Mouse (Mus musculus) heart, adult 8-10 months (tissue): ENCODE results near the gene Pink1. TPM values are rescaled to one million over a fixed set of nuclear protein-coding genes. Genes with fewer than 3 reads are reported as not detected.
"Not testable (repeated sequence)": the region's sequence is repeated elsewhere in the genome, so short reads cannot be mapped to it uniquely, and the experiment has no call there.

Source experiments
- DNase-seq: peaks from one replicate; pipeline ENCODE4 v3.0.0; 2022; ENCODE audit warnings: low spot score
- total RNA-seq, 4 experiments: library from RNA; stranded (reverse); gene quantifications; 2 replicates each; pipeline ENCODE4 v1.2.4; 2022

Gene Pink1
- total RNA-seq, 4 experiments from 2014 or later: 791 to 970 (median 864) TPM

DNA sequence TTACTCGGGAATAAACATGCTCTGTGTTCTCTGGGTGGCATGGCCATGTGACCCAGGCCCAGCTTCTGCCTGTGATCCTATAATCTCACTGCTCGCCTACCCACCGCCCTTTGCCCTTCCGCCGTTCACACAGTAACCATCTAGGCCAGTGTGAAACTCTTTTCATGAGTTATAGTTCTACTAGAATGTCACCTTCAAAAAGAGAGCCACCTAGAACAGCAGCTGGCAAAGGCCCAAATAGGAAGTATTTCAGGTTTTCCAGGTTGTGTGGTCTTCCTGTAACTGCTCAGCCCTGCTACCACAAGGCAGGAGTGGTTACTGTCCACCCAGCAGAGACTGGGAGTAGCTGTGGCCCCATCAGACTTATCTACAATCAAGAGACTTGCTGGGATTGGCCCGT is 16.7 kb upstream of the Pink1 start:
- no peak for DNase-seq

DNA sequence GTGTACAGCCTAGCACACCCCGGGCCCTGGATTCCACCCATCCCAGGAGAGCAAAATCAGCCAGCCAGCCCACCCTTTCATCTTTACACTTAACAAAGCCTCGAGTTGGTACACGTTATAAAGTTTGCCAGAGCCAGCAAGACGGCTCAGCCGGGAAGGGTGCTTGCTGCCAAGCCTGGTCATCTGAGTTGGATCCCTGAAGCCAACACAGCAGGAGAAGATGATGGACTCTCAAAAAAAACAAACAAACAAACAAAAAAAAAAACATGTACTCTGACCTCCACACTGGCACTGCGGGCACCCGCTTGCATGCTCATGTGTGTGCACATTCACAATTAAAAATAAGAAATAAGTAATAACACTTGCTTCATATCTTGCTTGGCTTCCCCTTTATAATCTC is 15.9 kb upstream of the Pink1 start:
- DNase-seq: no peak

DNA sequence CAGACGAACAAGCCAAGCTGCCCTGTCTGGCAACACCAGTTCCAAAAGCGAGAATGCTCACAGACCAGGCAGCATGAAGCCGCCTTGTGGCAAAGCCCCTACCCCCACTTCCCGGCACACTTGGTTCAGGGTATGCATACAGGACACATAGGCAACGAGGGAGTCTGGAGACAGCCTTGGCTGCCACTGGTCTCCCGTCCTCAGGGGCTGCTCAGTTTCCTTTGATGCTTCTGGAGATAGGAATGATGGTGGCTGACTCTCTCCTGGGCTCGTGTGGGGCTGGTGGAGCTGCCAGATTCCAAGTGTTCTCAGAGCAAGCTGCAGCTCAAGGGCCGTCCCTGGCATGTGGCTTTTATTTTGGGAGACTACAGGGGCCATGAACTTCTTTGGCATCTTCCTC is 15.3 kb upstream of the Pink1 start:
- DNase-seq: no peak

DNA sequence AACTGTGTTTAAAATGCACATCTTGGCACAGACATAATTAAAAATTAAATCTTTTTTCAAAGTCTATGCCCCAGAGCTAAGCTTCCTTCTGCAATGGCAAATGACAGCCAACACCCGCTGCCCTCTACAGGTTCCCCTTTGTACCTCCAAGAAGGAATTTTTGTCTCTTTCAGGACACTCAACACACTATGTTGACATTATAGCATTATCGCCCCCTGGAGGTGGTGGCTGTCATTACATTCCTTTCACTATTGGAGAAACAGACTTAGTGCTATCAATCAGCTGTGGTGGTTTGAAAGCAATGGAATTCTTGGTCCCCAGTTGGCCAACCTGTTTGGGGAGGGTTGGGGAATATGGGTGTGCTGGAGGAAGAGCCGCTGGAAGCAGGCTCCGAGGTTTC is 13.9 kb upstream of the Pink1 start:
- DNase-seq: no peak

DNA sequence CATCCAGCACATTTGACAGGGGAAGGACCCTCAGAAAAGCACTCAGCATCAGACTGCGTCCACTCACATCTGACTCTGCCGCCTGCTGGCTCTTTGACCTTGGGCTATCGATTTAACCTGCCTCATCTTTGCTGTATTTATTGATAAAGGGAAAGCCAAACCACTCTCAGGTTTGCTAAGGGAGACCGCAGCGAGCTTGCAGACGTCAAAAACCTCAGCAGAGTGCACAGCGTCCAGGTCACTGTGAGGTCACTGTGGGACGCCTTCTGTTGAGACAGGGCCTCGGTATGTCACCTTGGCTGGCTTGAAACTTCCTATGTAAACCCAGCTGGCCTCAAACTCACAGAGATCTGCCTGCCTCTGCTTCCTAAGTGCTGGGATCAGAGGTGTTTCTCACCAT is 11.2 kb upstream of the Pink1 start:
- DNase-seq: no peak

DNA sequence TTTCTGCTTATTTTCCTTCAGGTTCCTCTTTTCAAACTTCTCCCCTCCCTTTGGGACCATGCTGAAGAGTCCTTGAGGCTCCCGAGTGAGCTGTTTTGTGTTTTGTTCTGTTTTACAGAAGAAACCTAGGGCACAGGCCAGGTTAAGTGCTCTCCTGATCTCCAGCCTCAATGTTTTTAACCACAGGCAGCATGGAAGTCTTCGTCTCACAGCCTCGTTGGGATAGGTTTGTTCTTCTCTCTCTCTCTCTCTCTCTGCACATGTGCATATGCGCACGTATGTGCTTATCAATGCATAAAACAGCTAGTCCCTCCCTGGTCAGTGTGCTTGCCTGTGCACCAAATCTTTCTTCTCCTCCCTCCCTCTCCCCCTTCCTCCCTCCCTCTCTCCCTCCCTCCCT is 10.8 kb upstream of the Pink1 start:
- DNase-seq: no peak

DNA sequence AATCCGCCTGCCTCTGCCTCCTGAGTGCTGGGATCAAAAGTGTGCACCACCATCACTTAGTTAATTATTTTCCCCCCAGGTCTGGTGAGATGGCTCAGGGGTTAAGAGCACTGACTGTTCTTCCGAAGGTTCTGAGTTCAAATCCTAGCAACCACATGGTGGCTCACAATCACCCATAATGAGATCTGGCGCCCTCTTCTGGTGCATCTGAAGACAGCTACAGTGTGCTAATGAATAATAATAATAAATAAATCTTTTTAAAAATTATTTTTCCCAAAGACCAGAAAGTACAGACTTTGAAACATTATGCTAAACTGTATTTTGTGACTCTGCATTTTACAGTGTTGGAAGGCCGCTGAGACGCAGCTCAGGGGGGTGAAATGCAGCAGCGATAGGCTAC is 9.5 kb upstream of the Pink1 start:
- no peak for DNase-seq

DNA sequence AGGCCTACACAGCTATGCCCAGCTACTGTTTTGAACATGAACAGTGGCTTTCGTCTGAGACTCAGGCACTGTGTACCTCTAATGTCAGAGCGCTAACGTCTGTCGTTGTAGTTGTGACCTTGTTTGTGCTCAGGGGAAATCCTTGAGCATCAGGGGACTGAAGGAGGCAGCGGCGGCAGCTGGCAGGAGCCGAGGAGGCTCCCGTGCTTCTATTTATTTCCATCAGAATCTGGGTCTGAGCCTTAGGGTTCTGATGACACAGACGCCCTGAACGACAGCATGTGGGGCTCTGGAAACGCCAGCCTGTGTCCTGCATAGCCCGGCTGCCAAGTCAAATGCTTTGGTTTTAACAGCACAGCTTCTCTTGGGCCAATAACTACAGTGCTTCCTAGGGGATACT is 8.9 kb upstream of the Pink1 start:
- DNase-seq: no peak

DNA sequence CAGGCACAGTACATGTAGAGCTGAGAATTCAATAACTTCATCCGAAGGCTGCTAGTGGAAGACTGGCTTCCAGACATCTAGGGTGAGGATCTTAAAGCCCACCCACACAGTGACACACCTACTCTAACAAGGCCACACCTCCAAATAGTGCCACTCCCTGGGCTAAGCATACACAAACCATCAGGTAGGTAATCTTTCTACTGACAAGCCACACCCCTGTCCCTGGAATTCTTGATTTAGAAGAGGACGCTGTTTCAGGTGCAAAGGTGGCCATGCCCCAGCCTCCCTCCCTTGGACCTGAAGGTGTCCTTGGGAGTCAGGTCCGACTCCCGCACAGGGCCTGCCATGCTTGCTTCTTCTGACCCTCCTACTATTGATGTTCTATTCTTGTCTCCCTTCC is 7.0 kb upstream of the Pink1 start:
- DNase-seq: no peak

DNA sequence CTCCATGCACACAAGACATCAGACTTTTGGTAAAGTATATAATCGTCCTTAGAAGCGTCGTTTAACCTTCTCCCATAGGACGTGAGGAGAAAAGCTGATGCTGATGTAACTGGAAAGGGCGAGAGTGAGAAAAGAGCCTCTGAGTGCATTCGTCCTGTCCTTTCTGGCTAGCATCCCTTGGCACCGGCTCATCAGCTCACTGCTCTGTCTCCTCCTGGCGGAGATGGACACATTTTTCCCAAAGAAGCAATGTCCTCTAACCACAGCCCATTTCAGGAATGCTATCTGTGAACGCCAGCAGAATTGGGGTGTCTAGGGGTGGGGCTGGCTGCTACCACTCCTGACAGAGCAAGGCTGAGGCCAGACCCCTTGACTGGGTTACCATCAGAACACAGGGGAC is 5.5 kb upstream of the Pink1 start:
- no peak for DNase-seq

DNA sequence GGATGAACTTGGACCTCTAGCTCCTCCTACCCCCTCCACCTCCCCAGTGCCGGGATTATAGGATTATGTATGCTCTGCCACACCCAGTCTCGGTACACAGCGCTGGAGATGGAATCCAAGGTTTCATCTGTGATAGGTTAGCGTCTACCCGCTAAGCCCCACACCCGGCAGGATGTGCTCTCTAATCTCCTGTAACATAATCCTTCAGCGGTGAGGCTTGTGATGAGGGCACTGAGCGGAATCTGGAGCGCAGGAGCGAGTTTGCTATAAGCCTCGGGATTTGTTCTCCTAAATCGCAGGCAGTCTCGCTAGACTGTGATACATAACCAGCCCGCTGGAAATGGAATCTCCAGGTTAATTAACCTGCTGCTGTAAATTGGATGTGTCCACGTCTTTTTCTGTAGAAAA is 4.2 kb upstream of the Pink1 start:
- DNase-seq: no peak

DNA sequence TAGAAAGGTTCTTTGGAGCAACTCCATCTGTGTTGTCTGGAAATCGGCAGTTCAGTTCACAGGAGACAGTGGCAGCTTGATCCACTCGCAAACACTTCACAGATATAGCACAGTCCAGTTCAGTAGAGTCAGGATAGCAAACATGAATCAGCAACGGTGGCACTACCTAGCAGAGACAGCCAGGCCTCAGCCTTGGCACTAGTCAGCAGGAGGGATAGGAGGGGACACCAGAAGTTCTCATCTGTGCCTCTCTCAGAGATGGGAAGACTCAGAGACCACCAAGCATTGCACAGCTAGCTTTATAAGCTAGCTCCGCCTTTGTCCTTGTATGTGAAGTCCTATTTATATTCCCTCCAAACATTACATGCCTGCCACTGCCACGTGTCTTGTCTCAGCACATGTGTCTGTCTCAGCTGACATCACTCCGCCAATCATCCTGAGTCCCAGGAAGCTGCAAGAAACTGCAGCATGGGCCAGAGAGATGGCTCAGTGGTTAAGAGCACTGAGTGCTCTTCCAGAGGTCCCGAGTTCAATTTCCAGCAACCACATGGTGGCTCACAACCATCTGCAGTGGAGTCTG is 1.9 kb upstream of the Pink1 start:
- DNase-seq: no peak

DNA sequence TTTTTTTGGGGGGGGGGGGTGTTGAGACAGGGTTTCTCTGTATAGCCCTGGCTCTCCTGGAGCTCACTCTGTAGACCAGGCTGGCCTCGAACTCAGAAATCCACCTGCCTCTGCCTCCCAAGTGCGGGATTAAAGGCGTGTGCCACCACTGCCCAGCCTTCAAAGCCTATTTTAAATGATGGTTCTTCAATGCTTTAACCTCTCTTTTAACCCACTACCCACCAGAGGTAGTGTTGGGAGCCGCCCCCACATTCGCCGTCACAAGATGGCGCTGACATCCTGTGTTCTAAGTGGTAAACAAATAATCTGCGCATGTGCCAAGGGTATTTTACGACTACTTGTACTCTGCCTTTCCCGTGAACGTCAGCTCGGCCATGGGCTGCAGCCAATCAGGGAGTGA is 1.0 kb upstream of the Pink1 start:
- DNase-seq: not testable (repeated sequence)

DNA sequence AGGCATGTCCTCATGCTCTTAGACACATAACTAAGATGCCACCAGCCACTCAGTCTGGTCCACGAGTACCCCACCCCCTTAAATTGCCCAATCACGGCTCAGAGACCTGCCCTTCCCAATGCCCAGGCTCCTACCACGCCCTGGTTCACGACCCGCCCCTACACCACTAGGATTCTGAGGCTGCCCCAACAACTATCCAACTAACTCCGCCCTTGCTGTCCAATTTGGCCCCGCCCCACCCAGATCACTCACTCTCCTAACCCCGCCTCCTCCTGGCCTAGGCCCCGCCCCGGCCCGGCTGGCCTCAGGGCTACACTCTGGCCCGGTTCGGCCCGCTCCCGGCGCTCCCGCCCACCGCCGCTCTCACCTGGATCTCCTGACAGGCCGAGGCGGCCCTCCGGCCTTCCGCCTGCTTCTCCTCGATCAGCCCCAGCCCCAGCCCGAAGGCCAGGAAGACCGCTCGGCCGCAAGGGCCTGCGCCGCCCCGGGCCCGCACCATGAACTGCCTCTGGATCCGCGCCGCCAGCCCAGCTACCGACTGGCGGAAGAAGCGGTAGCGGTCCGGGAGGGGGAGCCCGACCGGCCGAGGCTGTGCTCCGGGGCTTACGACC is 536 bp downstream of the Pink1 start:
- DNase-seq: peak; percentile 98

DNA sequence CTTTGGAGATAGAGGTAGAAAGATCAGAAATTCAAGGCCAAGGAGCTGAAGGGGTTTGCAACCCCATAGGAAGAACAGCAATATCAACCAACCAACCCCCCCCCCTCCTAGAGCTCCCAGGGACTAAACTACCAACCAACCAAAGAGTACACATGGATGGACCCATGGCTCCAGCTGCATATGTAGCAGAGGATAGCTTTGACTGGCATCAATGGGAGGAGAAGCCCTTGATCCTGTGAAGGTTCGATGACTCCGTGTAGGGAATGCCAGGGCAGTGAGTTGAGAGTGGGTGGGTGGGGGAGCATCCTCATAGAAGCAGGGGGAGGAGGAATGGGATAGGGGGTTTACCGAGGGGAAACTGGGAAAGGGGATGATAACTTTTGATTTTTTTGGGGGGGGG is 1.7 kb downstream of the Pink1 start:
- no peak for DNase-seq

DNA sequence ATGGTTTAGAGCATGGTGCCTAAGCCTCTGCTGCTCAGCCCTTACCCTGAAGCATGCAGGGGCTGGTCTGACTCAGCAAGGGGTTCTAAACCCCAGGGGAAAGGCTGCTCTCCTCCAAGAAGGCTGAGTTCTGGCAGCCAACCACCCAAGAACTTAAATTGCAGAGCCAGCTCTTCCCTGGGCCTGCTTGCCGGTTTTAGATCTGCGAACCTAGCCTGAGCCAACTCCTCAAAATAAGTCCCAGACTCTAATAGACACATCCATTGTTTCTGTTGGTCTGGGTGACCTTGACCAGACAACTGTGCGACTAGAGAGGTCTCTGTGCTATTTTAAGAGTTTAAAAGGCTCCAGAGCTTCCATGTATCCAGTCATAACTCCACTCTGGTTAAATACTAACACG is 2.4 kb downstream of the Pink1 start:
- no peak for DNase-seq

DNA sequence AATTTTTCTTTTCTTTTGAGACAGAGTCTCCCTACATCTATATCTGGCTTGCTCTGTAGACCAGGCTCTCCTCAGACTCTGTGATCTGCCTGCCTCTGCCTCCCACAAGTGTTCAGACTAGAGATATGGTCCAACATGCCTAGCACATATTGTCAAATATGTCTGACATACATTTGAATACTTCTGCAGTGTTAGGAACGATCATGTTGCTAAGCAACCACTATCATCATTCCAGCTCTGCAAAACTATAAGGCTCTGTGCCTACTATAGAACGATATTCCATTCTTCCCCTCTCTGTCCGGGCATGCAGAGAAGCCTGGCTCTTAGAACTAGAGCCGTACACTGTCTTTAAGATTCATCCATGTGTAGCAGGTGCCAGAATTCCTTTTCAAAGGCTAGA is 3.4 kb downstream of the Pink1 start:
- no peak for DNase-seq

DNA sequence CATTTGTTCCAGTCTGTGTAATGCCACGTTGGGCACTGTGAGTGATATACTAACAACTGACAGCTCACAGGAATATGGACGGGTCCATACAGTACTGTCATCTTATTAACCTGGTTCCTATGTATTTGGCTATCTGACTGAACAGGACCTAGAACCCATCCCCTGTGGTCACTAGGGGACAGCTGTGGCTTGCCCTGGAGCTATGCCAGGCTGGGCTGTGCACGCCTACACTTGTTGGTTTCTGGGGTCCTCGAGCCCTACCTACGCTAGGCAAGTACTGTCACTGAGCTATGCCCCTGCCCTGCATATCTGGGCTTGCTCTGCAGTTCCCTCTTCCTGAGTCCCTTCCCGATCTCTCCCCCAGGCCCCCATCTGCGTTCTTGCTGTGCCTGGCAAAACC is 4.6 kb downstream of the Pink1 start:
- no peak for DNase-seq

DNA sequence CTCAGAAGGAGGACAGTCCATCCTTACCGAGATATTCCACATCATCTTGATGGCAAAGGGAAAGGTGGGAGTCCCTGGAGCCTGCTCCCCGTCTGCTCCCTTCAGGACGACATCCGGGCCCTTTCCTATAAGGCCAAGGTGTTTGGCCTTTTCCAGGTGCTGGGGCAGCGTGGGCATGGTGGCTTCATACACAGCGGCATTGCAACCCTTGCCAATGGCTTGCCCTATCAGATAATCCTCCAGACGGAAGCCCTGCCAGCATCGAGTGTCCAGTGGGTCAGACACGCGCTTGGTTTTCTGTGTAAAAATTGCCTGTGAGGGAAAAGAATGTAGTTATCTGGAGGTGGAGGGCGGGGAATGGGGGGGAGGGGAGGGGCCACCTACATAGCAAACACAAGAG is 5.4 kb downstream of the Pink1 start:
- DNase-seq: no peak

DNA sequence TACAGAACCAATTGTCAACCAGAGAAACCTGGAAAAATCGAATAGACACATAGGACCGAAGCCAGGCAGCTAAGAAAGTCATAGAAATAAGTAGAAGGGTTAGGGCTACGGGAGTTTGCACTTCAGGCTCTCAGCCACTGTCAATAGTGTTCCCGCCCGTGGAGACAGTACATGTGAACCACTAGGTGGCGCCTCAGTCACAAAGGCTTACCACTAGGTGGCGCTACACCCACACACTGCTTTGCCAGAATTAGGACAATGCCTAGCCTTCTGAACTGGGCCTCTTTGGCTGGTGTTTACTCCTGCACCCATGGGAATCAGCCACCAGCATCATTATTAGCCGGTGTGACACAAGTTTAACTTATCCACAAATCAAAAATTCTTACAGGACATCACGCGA is 6.6 kb downstream of the Pink1 start:
- DNase-seq: peak; percentile 87

DNA sequence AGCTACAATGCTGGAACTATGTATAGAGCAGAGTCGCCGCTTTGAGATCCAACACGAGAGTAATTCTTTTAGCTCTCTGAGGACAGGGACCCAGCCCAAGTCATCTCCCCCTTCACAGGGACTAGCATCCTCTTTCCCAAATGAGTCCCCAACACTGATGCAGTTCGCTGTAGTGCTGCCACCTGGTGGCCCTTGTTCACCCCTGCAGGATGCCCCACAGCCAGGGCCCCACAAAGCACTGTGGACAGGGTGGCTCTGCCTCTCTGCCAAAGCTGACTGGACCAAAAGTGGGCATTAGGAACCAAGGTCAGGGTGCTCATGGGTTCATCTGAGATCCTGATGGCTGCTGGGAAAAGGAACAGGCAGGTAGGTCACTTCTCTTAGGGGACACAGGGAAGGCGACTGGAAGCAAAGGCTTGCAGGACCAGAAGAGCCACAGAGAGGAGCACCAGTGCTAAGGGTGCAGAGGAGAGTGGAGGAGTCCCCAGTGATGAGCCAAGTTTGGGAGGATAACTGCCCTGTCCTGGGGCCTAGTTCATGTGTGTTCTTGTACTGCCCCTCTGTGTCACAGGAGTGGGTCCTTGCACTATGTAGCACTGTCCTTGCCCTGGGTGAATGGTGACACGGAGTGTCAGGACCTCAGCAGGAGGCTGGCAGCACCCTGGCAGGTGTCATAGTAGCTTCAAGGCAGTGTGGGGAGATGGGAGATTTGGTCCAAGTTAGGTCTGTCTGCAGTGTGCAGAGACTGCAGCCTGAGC is 7.4 kb downstream of the Pink1 start:
- DNase-seq: no peak

DNA sequence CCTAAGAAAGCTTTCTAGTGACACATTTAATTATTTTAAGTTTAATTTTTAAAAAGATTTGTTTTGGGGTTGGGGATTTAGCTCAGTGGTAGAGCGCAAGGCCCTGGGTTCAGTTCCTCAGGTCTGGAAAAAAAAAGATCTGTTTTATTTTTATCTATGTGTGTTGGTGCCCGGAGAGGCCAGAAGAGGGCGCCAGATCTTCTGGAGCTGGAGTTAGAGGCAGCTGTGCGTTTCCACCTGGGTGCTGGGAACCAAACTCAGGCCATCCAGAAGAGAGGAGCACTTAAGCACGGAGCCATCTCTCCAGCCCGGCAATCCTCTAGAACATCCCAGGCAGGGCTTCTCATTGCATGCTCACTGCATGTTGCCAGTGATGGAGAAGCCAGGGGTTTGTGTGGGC is 9.7 kb downstream of the Pink1 start:
- no peak for DNase-seq

DNA sequence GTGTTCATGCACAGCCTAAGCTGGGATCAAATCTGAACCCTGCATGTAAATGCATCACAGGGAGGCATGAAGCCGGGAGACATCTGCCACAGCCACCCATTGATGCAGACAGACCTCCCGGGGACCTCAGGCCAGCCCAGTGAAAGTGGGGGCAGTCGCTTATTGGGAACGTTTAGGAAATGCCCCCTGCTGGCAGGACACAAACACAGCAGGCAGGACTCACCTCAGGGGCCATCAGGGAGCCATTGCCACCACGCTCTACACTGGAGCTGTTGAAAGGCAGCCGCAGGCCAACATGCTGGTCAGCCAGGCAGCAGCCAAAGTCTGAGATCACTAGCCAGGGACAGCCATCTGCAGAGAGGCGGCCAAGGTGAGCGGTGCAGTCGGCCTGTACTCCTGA is 10.3 kb downstream of the Pink1 start:
- no peak for DNase-seq

DNA sequence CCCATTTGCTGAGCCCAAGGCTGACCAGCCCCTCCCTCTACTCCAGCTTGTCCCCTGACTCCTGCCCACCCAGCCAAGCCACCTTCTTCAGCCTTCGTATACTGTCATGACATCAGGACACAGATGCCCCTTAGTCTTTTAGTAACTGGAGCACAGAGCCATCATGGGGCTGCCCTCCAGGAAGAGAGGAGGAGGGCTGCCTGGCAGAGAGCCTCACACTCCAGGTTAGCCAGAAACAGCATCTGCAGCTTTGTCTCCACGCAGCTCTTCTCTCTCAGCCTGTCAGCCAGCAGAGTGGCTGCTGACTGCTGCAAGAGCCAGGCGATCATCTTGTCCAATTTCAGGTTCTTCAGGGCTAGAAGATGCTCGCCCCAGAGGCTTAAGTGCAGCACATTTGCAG is 12.3 kb downstream of the Pink1 start:
- DNase-seq: no peak
